Mouse (Mus musculus) olfactory bulb, adult 2 months (tissue): ENCODE measurements around the gene Gm10277.

Experiments used
- CTCF ChIP-seq: fragments of 200-500 bp; IDR thresholded peaks from 2 replicates; pipeline ENCODE4 v1.5.1; 2012; ENCODE audit warnings: low read depth, mild to moderate bottlenecking, low read length, moderate library complexity; ENCODE audit not compliant: insufficient read depth
- POLR2A ChIP-seq: fragments of 200-500 bp; IDR thresholded peaks from 2 replicates; pipeline ENCODE4 v1.6.1; 2012; ENCODE audit warnings: mild to moderate bottlenecking, low read depth, low read length, moderate library complexity; ENCODE audit not compliant: insufficient read depth

DNA sequence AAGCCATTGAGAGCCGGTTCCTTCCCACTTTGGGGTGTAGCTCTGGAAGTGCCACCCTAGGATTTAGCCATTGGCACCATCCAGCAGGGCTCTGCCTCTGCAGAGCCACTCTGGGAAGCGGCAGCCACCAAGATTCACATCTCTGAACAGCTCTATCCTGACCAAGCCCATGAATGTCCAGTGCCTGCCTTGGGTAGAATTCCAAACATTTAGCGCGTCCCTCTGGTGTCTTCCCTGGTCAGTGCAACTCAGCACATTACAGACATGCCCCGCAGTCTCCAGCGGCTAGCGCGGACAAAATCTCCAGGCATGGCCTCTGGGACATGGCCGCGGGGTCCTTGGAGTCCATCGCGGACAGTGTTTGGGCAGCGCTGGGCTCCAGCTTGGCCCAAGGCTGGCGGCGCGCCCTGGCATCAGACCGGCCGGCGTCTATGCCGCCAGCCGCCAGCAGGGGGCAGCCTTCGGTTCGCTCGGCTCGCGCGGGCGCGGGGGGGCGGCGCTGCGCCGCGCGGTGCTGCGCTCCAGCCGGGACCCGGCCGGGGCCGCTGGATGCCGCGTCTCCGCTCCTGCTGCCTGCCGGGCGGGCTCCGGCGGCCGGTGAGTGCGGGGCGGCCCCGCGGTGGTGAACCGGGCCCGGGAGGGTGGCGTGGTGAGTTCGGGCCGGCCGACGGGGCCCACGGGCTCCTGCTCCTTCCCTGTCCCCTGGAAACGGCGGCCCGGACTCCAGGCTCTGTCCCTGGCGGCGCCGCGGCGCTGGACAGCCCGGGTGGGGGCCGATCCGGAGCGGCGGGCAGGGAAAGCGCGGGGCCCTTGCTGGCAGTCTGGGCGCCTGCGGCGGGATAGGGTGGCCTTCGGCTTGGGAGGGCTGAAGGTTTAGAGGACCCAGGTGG is 24.5 kb downstream of the Gm10277 start, which contains the start of gene Myo18a:
- peak; percentile 86; the same call in 1 of the 2 replicates for TF ChIP-seq CTCF
- peak; percentile 50 for TF ChIP-seq POLR2A
